Mouse (Mus musculus) lung, embryonic 16.5 days (tissue): Measurements from ENCODE around the gene Chac2. TPM values are rescaled to one million over a fixed set of nuclear protein-coding genes. Genes with fewer than 3 reads are reported as not detected.

Source experiments
- ATAC-seq: fragments of 200-750 bp; cut with Nextera tagmentation; 2 replicates; pipeline ENCODE4 v1.8.0; 2017; ENCODE audit warnings: low read depth, mild to moderate bottlenecking, moderate library complexity
- H3K27ac ChIP-seq: fragments of 300-500 bp; sonication (generic); 2 replicates; pipeline ENCODE4 v1.5.1; 2014; ENCODE audit warnings: mild to moderate bottlenecking, control low read depth, low read length
- H3K27me3 ChIP-seq: fragments of 300-500 bp; sonication (generic); 2 replicates; pipeline ENCODE4 v1.6.1; 2014; ENCODE audit warnings: low read depth, low read length, mixed read lengths; ENCODE audit not compliant: control insufficient read depth, insufficient read depth
- H3K36me3 ChIP-seq: fragments of 300-500 bp; sonication (generic); 2 replicates; pipeline ENCODE4 v1.6.1; 2014; ENCODE audit warnings: low read length; ENCODE audit not compliant: control insufficient read depth, insufficient read depth
- H3K4me1 ChIP-seq: fragments of 300-500 bp; sonication (generic); replicated peaks from 2 replicates; pipeline ENCODE4 v1.6.1; 2014; ENCODE audit warnings: low read length, mixed read lengths; ENCODE audit not compliant: control insufficient read depth, insufficient read depth
- H3K4me2 ChIP-seq: fragments of 300-500 bp; sonication (generic); 2 replicates; pipeline ENCODE4 v1.6.1; 2014; ENCODE audit warnings: low read depth, low read length, control low read depth
- H3K4me3 ChIP-seq: fragments of 300-500 bp; sonication (generic); 2 replicates; pipeline ENCODE4 v1.5.1; 2014; ENCODE audit warnings: mild to moderate bottlenecking, low read length, control low read depth
- H3K9ac ChIP-seq: fragments of 300-500 bp; sonication (generic); 2 replicates; pipeline ENCODE4 v1.6.1; 2014; ENCODE audit warnings: low read length, control low read depth
- H3K9me3 ChIP-seq: fragments of 300-500 bp; sonication (generic); 2 replicates; pipeline ENCODE4 v1.6.1; 2016; ENCODE audit warnings: low read length; ENCODE audit not compliant: control insufficient read depth
- WGBS: fragments of 180-500 bp; shearing (Covaris S2); extraction: QIAGEN DNeasy Blood & Tissue Kit; methylation state at CpG from one replicate; pipeline ENCODE4 v1.1.7; 2014; 5-methylcytosine and 5-hydroxymethylcytosine counted together
- polyA plus RNA-seq: library from polyadenylated mRNA; unstranded; fragments of >200 nt; fragmentation: Nextera tagmentation; extraction: Ambion mirVana; gene quantifications from 2 replicates; pipeline ENCODE4 v1.2.1, GENCODE M21; 2015

The Chac2 gene
- polyA plus RNA-seq, 1 experiment from 2014 or later = 19.1 TPM

GRCm38 (mm10) chr11:30986625-30987017 lies 471 bp upstream of the Chac2 start:
- peaks cover 4% of the 10 kb centered on the region for H3K4me1 ChIP-seq
- H3K27ac ChIP-seq = peak overlapping the region; percentile 83
- no peaks in the 10 kb centered on the region for H3K27me3 ChIP-seq
- H3K9me3 ChIP-seq = no peaks in the 10 kb centered on the region
- H3K36me3 ChIP-seq = no peaks in the 10 kb centered on the region
- H3K4me2 ChIP-seq = peak overlapping the region; percentile 80
- peak; percentile 60 for ATAC-seq
- H3K4me3 ChIP-seq = peak overlapping the region; percentile 74
- WGBS = 0% methylated on average over 2 of the region's 2 CpGs
- peak overlapping the region; percentile 83 for H3K9ac ChIP-seq

DNA sequence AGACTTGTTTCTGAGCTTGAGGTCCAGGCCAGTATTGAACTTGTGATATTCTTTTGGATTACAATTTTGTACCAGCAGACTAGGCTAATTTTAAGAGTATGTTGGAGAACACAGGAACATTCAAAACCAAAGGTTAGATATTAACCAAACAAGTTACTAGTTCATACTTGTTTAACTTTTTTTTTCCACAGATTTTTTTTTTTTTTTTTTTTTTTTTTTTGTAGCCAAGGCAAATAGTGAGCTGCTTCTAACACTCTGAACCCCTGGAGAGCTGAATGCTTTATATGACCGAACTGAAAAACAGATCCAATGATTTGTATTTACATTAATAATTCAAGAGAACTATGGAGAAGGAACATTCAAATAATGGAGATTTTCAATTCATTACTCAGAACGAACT lies 913 bp downstream of the Chac2 start:
- 36% methylated on average over 2 of the region's 2 CpGs for WGBS
- Histone ChIP-seq H3K4me3 (no peak overlapping the region), H3K27me3 (no peaks in the 10 kb centered on the region), H3K36me3 (no peaks in the 10 kb centered on the region), H3K4me1 (peaks cover 4% of the 10 kb centered on the region), H3K9me3 (no peaks in the 10 kb centered on the region), H3K9ac (no peak overlapping the region), H3K27ac (no peak overlapping the region), H3K4me2 (peak overlapping the region; percentile 14; the same call in 1 of the 2 replicates)
- no peak for ATAC-seq

DNA sequence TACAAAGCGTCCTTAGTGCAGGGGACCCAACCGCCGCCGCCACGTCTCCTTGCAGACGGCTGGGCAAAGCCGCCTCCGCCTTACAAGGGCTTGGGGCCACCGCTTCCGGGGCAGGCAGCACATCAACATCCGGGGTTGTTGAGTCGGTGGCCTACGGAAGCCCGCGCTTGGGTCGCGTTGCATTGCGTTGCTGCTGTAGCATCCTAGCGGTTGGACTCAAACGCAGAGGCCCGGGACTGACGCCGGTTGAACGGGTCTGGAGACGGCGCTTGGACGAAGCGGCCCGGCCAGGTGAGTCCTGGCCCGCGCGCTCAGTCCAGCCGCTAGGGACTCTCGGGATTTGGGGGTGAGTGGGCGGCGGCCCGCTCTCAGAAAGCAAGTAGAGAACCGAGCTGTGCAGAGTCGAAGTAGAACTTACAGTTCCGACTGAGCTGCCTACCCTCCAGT lies 31.8 kb downstream of the Chac2 start, which contains the start of gene Erlec1:
Erlec1 (minus strand) TSS at position 57 of the 447 bp plus-strand sequence.
- under 1% methylated on average over 40 of the region's 40 CpGs for WGBS
- Histone ChIP-seq H3K27me3 (no peaks in the 10 kb centered on the region), H3K9me3 (peaks cover 5% of the 10 kb centered on the region; the same call in 1 of the 2 replicates), H3K4me2 (peak within 1 kb of the TSS; percentile 84), H3K4me3 (peak within 1 kb of the TSS; percentile 77), H3K27ac (peak within 1 kb of the TSS; percentile 86), H3K36me3 (peaks cover 12% of the 10 kb centered on the region), H3K4me1 (peaks cover 6% of the 10 kb centered on the region), H3K9ac (peak within 1 kb of the TSS; percentile 88)
- peak; percentile 99 for ATAC-seq

GRCm38 (mm10) chr11:30953469-30954154 lies 32.5 kb downstream of the Chac2 start:
- Histone ChIP-seq H3K9ac (peak overlapping the region; percentile 88), H3K4me1 (peaks cover 6% of the 10 kb centered on the region), H3K4me2 (peak overlapping the region; percentile 80), H3K9me3 (peaks cover 5% of the 10 kb centered on the region; the same call in 1 of the 2 replicates), H3K36me3 (peaks cover 14% of the 10 kb centered on the region), H3K27ac (peak overlapping the region; percentile 80), H3K27me3 (no peaks in the 10 kb centered on the region), H3K4me3 (peak overlapping the region; percentile 77)
- peak; percentile 89 for ATAC-seq
- WGBS = under 1% methylated on average over 26 of the region's 32 CpGs

DNA sequence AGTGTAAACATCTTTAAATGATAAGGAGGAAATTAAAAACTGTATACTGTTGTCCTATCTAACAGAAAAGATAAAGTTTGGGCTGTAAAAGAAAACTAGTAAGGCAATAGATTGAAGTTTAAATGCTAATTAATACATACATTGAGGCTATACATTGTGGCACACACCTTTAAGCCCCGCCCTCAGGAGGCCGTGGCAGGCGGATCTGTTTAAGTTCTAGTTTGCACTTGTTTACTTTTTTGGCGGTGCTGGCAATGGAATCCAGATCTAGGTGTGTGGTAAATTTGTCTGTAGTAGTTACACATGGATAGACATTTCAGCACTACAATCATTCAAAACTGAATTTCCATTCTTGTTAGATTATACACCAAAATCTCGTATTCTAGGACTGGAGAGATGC lies 33.3 kb downstream of the Chac2 start:
- H3K9me3 ChIP-seq = peaks cover 5% of the 10 kb centered on the region; the same call in 1 of the 2 replicates
- H3K36me3 ChIP-seq = peaks cover 19% of the 10 kb centered on the region
- H3K27ac ChIP-seq = no peak overlapping the region
- H3K9ac ChIP-seq = peak overlapping the region; percentile 88
- ATAC-seq = no peak
- WGBS = 36% methylated on average over 5 of the region's 5 CpGs
- H3K4me2 ChIP-seq = peak overlapping the region; percentile 80
- H3K27me3 ChIP-seq = no peaks in the 10 kb centered on the region
- peak overlapping the region; percentile 77 for H3K4me3 ChIP-seq
- peaks cover 6% of the 10 kb centered on the region for H3K4me1 ChIP-seq

- Histone ChIP-seq H3K4me3 (no peak overlapping the region), H3K27me3 (no peaks in the 10 kb centered on the region), H3K9me3 (no peaks in the 10 kb centered on the region), H3K9ac (no peak overlapping the region), H3K4me1 (no peaks in the 10 kb centered on the region), H3K4me2 (no peak overlapping the region), H3K27ac (no peak overlapping the region), H3K36me3 (peaks cover 37% of the 10 kb centered on the region)
- ATAC-seq = no peak
- 91% methylated on average over 2 of the region's 2 CpGs for WGBS
These were observed 42.6 kb downstream of the Chac2 start for GRCm38 (mm10) chr11:30943522-30943921.

DNA sequence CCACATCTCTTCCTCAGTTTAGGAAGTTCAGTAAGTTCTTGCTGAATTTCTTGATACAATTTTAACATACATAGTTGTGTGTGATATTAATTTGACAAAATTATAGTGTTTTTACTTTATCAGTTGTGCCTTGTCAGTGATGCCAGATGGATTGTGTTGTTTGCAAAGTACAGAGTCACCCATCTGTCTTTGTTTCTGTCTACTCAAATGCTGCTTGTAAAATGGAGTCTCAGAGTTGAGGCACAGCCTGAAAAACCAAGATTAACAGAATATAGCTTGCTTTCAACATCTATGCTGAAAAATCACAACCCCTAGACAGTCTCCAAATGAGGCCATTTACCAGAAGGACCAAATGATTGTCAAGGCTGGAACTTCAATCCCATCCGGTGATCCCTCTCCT lies 57.7 kb downstream of the Chac2 start:
- H3K4me2 ChIP-seq = no peak overlapping the region
- 82% methylated on average over 1 of the region's 1 CpGs for WGBS
- H3K4me1 ChIP-seq = no peaks in the 10 kb centered on the region
- peaks cover 12% of the 10 kb centered on the region for H3K36me3 ChIP-seq
- H3K27me3 ChIP-seq = no peaks in the 10 kb centered on the region
- no peak overlapping the region for H3K9ac ChIP-seq
- no peak for ATAC-seq
- no peak overlapping the region for H3K27ac ChIP-seq
- no peak overlapping the region for H3K4me3 ChIP-seq
- no peaks in the 10 kb centered on the region for H3K9me3 ChIP-seq

GRCm38 (mm10) chr11:30928079-30928478 lies 58.1 kb downstream of the Chac2 start:
- H3K9me3 ChIP-seq = no peaks in the 10 kb centered on the region
- no peak overlapping the region for H3K4me3 ChIP-seq
- no peak overlapping the region for H3K9ac ChIP-seq
- no peaks in the 10 kb centered on the region for H3K4me1 ChIP-seq
- no peaks in the 10 kb centered on the region for H3K27me3 ChIP-seq
- H3K36me3 ChIP-seq = peaks cover 12% of the 10 kb centered on the region
- no peak overlapping the region for H3K27ac ChIP-seq
- H3K4me2 ChIP-seq = no peak overlapping the region
- ATAC-seq = no peak
